Mouse (Mus musculus) heart, adult 8-10 months (tissue): ENCODE data around the gene Pate2. TPM values are rescaled to one million over a fixed set of nuclear protein-coding genes. Genes with fewer than 3 reads are reported as not detected.

Experiments used
- total RNA-seq, 4 experiments: library from RNA; stranded (reverse); gene quantifications; 2 replicates each; pipeline ENCODE4 v1.2.4; 2022

Pate2 gene
- total RNA-seq, 4 experiments from 2014 or later, result not detected

Other genes starting within 250 kb of the Pate2 start
- gene Cdon, start 149.2 kb upstream of the Pate2 start, total RNA-seq, result 10 to 100 TPM in 2 of 4 experiments, 1 to 10 TPM in 2; 8.3 to 11.3 (median 10.3) TPM
- gene Gm1113, start 52.0 kb upstream of the Pate2 start, total RNA-seq, result not detected
- under 1 TPM in 1 of 4 experiments, not detected in 3; 0.03 TPM for gene Ddx25, start 11.8 kb upstream of the Pate2 start, total RNA-seq
- gene Pus3, start 11.7 kb upstream of the Pate2 start, total RNA-seq, result 1 to 10 TPM; 5.1 to 6.3 (median 5.7) TPM
- 1 to 10 TPM; 1.2 to 2.8 (median 2.0) TPM for gene Hyls1, start 114 bp downstream of the Pate2 start, total RNA-seq
- gene Pate4, start 41.7 kb downstream of the Pate2 start, total RNA-seq, result not detected
- gene Pate3, start 77.9 kb downstream of the Pate2 start, total RNA-seq, result not detected
- gene Pate1, start 117.1 kb downstream of the Pate2 start, total RNA-seq, result not detected
- gene Gm17677, start 170.8 kb downstream of the Pate2 start, total RNA-seq, result not detected
- not detected for gene Gm17727, start 207.8 kb downstream of the Pate2 start, total RNA-seq
- not detected for gene Gm27235, start 219.8 kb downstream of the Pate2 start, total RNA-seq
- gene D730048I06Rik, start 219.8 kb downstream of the Pate2 start, total RNA-seq, result not detected